Mouse (Mus musculus) G1E (cell line): ENCODE results near the gene Ramp3. TPM values are rescaled to one million over a fixed set of nuclear protein-coding genes. Genes with fewer than 3 reads are reported as not detected.

Experiments
- ATAC-seq: 2 replicates; pipeline ENCODE4 v1.8.0; 2016; ENCODE audit warnings: mild to moderate bottlenecking; ENCODE audit not compliant: insufficient number of reproducible peaks, poor library complexity, low FRiP score, severe bottlenecking; ENCODE audit errors: extremely low read depth
- DNase-seq: peaks from one replicate; pipeline ENCODE4 v3.0.0; 2012; ENCODE audit warnings: low spot score
- H3K27me3 ChIP-seq: 2 replicates; pipeline ENCODE4 v1.6.1; 2012; ENCODE audit warnings: mild to moderate bottlenecking, low read length, inconsistent platforms; ENCODE audit not compliant: insufficient read depth
- H3K36me3 ChIP-seq: replicated peaks from 2 replicates; pipeline ENCODE3; 2012; ENCODE audit warnings: mild to moderate bottlenecking, inconsistent platforms
- H3K4me1 ChIP-seq: 2 replicates; pipeline ENCODE4 v1.6.1; 2012; ENCODE audit warnings: low read depth, low read length, inconsistent platforms, mixed read lengths; ENCODE audit not compliant: insufficient read depth
- H3K4me3 ChIP-seq: 2 replicates; pipeline ENCODE4 v1.5.1; 2012; ENCODE audit warnings: low read depth, mild to moderate bottlenecking, inconsistent platforms, low read length, moderate library complexity, mixed read lengths
- H3K9me3 ChIP-seq: replicated peaks from 2 replicates; pipeline ENCODE4 v1.6.1; 2012; ENCODE audit warnings: inconsistent platforms
- CTCF ChIP-seq: IDR thresholded peaks from 2 replicates; pipeline ENCODE4 v1.5.1; 2012; ENCODE audit warnings: low read depth, low read length, inconsistent platforms, mixed read lengths
- GATA1 ChIP-seq: IDR thresholded peaks from 2 replicates; pipeline ENCODE4 v1.6.1; 2012; ENCODE audit warnings: borderline replicate concordance, low read length, inconsistent platforms, mixed read lengths
- GATA2 ChIP-seq: IDR thresholded peaks from 2 replicates; pipeline ENCODE4 v1.6.1; 2012; ENCODE audit warnings: low read depth, low read length, inconsistent platforms, borderline replicate concordance
- POLR2AphosphoS5 ChIP-seq: IDR thresholded peaks from 2 replicates; pipeline ENCODE4 v1.6.1; 2012; ENCODE audit warnings: low read depth, low read length, inconsistent platforms; ENCODE audit not compliant: insufficient replicate concordance
- TAL1 ChIP-seq: conservative IDR thresholded peaks from 2 replicates; pipeline ENCODE4 v1.6.1; 2012; ENCODE audit warnings: low read depth, low read length, inconsistent platforms, mixed read lengths
- polyA plus RNA-seq: library from polyadenylated mRNA; stranded (reverse); fragments of >175 nt; gene quantifications from 2 replicates; pipeline ENCODE4 v1.2.3, GENCODE M21; 2012
- total RNA-seq, 2 experiments: library from RNA; stranded (forward) in 1 of 2; stranded (reverse) in 1 of 2; fragments of 200-1000 nt in 1 of 2; fragments of >200 nt in 1 of 2; fragmentation: Nextera tagmentation in 1 of 2; gene quantifications; 2 replicates each; pipeline ENCODE4 v1.2.3; 2014 to 2017

The Ramp3 gene
- total and polyA plus RNA-seq, 3 experiments, result not detected

- Histone ChIP-seq H3K36me3 (no peaks in the 10 kb centered on the region), H3K4me3 (no peak overlapping the region), H3K27me3 (peaks cover 11% of the 10 kb centered on the region), H3K9me3 (peaks cover 9% of the 10 kb centered on the region), H3K4me1 (no peaks in the 10 kb centered on the region; the same call in 1 of the 2 replicates)
- DNase-seq (no peak), ATAC-seq (no peak)
- TF ChIP-seq TAL1 (no peak), GATA1 (no peak), GATA2 (no peak), POLR2AphosphoS5 (no peak), CTCF (no peak)
Measured at GRCm38 (mm10) chr11:6706796-6707195, 48.5 kb downstream of the Ramp3 start.

GRCm38 (mm10) chr11:6708437-6708836 lies 50.1 kb downstream of the Ramp3 start:
- no peak overlapping the region for H3K4me3 ChIP-seq
- H3K27me3 ChIP-seq, result peaks cover 11% of the 10 kb centered on the region; the same call in 1 of the 2 replicates
- H3K4me1 ChIP-seq, result no peaks in the 10 kb centered on the region; the same call in 1 of the 2 replicates
- H3K36me3 ChIP-seq, result no peaks in the 10 kb centered on the region
- DNase-seq (no peak), ATAC-seq (no peak)
- H3K9me3 ChIP-seq, result peaks cover 9% of the 10 kb centered on the region
- TF ChIP-seq GATA2 (no peak), CTCF (no peak), GATA1 (no peak), POLR2AphosphoS5 (no peak), TAL1 (no peak)

DNA sequence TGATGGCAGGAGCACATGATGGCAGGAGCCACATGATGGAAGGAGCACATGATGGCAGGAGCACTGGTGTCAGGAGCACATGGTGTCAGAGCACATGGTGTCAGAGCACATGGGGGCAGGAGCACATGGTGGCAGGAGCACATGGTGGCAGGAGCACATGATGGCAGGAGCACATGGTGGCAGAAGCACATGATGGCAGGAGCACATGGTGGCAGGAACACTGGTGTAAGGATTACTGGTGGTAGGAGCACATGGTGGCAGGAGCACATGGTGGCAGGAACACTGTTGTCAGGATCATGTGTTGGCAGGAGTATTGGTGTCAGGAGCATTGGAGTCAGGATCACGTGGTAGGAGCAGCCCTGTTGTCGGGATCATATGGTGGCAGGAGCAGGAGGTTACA lies 52.1 kb downstream of the Ramp3 start:
- H3K9me3 ChIP-seq, result peaks cover 9% of the 10 kb centered on the region
- ATAC-seq, result no peak
- TF ChIP-seq GATA2, result no peak
- no peak for TF ChIP-seq GATA1
- TF ChIP-seq POLR2AphosphoS5, result no peak
- no peaks in the 10 kb centered on the region for H3K36me3 ChIP-seq
- no peak overlapping the region for H3K4me3 ChIP-seq
- H3K4me1 ChIP-seq, result no peaks in the 10 kb centered on the region; the same call in 1 of the 2 replicates
- DNase-seq, result no peak
- peaks cover 11% of the 10 kb centered on the region; the same call in 1 of the 2 replicates for H3K27me3 ChIP-seq

GRCm38 (mm10) chr11:6720746-6721145 lies 62.4 kb downstream of the Ramp3 start:
- no peaks in the 10 kb centered on the region for H3K4me1 ChIP-seq
- H3K27me3 ChIP-seq, result peaks cover 7% of the 10 kb centered on the region
- no peaks in the 10 kb centered on the region for H3K9me3 ChIP-seq
- no peaks in the 10 kb centered on the region for H3K36me3 ChIP-seq
- no peak for TF ChIP-seq POLR2AphosphoS5
- TF ChIP-seq GATA2, result no peak
- no peak for TF ChIP-seq TAL1
- no peak for TF ChIP-seq GATA1
- TF ChIP-seq CTCF, result no peak
- no peak for DNase-seq
- no peak overlapping the region for H3K4me3 ChIP-seq
- ATAC-seq, result no peak

GRCm38 (mm10) chr11:6726921-6727320 lies 68.6 kb downstream of the Ramp3 start:
- H3K4me1 ChIP-seq, result no peaks in the 10 kb centered on the region
- no peaks in the 10 kb centered on the region for H3K36me3 ChIP-seq
- no peaks in the 10 kb centered on the region; the same call in none of the 2 replicates for H3K27me3 ChIP-seq
- DNase-seq (no peak), ATAC-seq (no peak)
- H3K4me3 ChIP-seq, result no peak overlapping the region
- TF ChIP-seq GATA2 (no peak), TAL1 (no peak), CTCF (no peak), POLR2AphosphoS5 (no peak), GATA1 (no peak)
- H3K9me3 ChIP-seq, result no peaks in the 10 kb centered on the region

Other genes with a start within 250 kb of the Ramp3 start
- gene Ppia, start 243.1 kb upstream of the Ramp3 start, total RNA-seq (2014; fragmentation: Nextera tagmentation), result 1,642 and 2,027 TPM in 2 replicates
- 3,073 and 3,673 TPM in 2 replicates for gene Ppia, start 243.1 kb upstream of the Ramp3 start, total RNA-seq (2017)
- gene Ppia, start 243.1 kb upstream of the Ramp3 start, polyA plus RNA-seq, result 182 and 196 TPM in 2 replicates
- 53.2 and 62.9 TPM in 2 replicates for gene H2afv, start 214.1 kb upstream of the Ramp3 start, total RNA-seq (2014; fragmentation: Nextera tagmentation)
- gene H2afv, start 214.1 kb upstream of the Ramp3 start, total RNA-seq (2017), result 77.3 and 92.1 TPM in 2 replicates
- gene H2afv, start 214.1 kb upstream of the Ramp3 start, polyA plus RNA-seq, result 68.1 and 97.5 TPM in 2 replicates
- gene Purb, start 182.6 kb upstream of the Ramp3 start, total RNA-seq (2014; fragmentation: Nextera tagmentation), result 38.2 and 43.9 TPM in 2 replicates
- 32.0 and 34.5 TPM in 2 replicates for gene Purb, start 182.6 kb upstream of the Ramp3 start, total RNA-seq (2017)
- gene Purb, start 182.6 kb upstream of the Ramp3 start, polyA plus RNA-seq, result 7.8 and 8.9 TPM in 2 replicates
- 48.5 and 56.5 TPM in 2 replicates for gene Myo1g, start 137.6 kb upstream of the Ramp3 start, total RNA-seq (2014; fragmentation: Nextera tagmentation)
- gene Myo1g, start 137.6 kb upstream of the Ramp3 start, total RNA-seq (2017), result 69.2 and 74.5 TPM in 2 replicates
- gene Myo1g, start 137.6 kb upstream of the Ramp3 start, polyA plus RNA-seq, result 71.8 and 78.8 TPM in 2 replicates
- 16.8 and 22.5 TPM in 2 replicates for gene Ccm2, start 111.6 kb upstream of the Ramp3 start, total RNA-seq (2014; fragmentation: Nextera tagmentation)
- gene Ccm2, start 111.6 kb upstream of the Ramp3 start, total RNA-seq (2017), result 32.1 and 43.5 TPM in 2 replicates
- gene Ccm2, start 111.6 kb upstream of the Ramp3 start, polyA plus RNA-seq, result 34.9 and 37.3 TPM in 2 replicates
- not detected in 2 replicates for gene Nacad, start 52.5 kb upstream of the Ramp3 start, total RNA-seq (2014; fragmentation: Nextera tagmentation)
- gene Nacad, start 52.5 kb upstream of the Ramp3 start, total RNA-seq (2017), result under 0.01 and 0.05 TPM in 2 replicates
- not detected in 2 replicates for gene Nacad, start 52.5 kb upstream of the Ramp3 start, polyA plus RNA-seq
- gene Tbrg4, start 32.5 kb upstream of the Ramp3 start, total RNA-seq (2014; fragmentation: Nextera tagmentation), result 71.1 and 72.1 TPM in 2 replicates
- gene Tbrg4, start 32.5 kb upstream of the Ramp3 start, total RNA-seq (2017), result 30.0 and 33.7 TPM in 2 replicates
- gene Tbrg4, start 32.5 kb upstream of the Ramp3 start, polyA plus RNA-seq, result 211 and 218 TPM in 2 replicates
- not detected in 2 replicates for gene Wap, start 19.9 kb upstream of the Ramp3 start, total RNA-seq (2014; fragmentation: Nextera tagmentation)
- gene Wap, start 19.9 kb upstream of the Ramp3 start, total RNA-seq (2017), result not detected in 2 replicates
- not detected in 2 replicates for gene Wap, start 19.9 kb upstream of the Ramp3 start, polyA plus RNA-seq
- gene Gm11983, start 179.1 kb downstream of the Ramp3 start, total RNA-seq (2014; fragmentation: Nextera tagmentation), result not detected in 2 replicates
- 0.76 TPM in 1 of 2 replicates, not detected in the other for gene Gm11983, start 179.1 kb downstream of the Ramp3 start, total RNA-seq (2017)
- gene Gm11983, start 179.1 kb downstream of the Ramp3 start, polyA plus RNA-seq, result not detected in 2 replicates